Mouse (Mus musculus) brain, embryonic 14.5 days (tissue): Measurements from ENCODE around the gene Tspan5.

Experiments used
- CTCF ChIP-seq: fragments of 200-500 bp; IDR thresholded peaks from 2 replicates; pipeline ENCODE4 v1.5.1; 2012; ENCODE audit warnings: inconsistent platforms, mild to moderate bottlenecking, moderate library complexity, borderline replicate concordance; ENCODE audit not compliant: insufficient read depth, insufficient read length; ENCODE audit errors: extremely low read depth
- POLR2A ChIP-seq: fragments of 200-500 bp; IDR thresholded peaks from 2 replicates; pipeline ENCODE4 v1.6.1; 2012; ENCODE audit warnings: mild to moderate bottlenecking, inconsistent platforms, borderline replicate concordance; ENCODE audit not compliant: poor library complexity, insufficient read depth, insufficient read length, severe bottlenecking; ENCODE audit errors: extremely low read depth

DNA sequence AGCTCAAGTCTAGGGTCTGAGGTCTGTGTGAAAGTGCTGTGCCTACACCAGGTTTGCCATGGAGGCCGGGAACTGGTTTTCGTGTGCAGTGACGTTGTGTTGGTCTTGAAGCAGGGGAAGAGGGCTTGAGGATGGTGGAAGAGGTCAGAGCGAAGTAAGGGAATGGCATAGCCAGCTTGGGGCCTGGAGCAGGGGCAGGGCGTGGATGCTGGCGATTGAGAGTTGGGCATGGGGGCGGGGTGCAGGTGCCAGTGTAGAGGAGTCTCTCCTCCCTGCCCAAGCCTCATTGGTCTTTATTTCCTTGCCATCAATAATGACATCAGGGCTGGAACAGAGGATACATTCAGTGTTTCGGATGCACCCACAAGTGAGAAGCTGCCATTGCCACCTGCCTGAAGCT is 67.5 kb downstream of the Tspan5 start:
- TF ChIP-seq CTCF (no peak), POLR2A (no peak)
